Mouse (Mus musculus) cerebellum, adult 2 months (tissue): ENCODE data around the gene Lamtor1.

ENCODE experiments used
- CTCF ChIP-seq: fragments of 200-500 bp; IDR thresholded peaks from 2 replicates; pipeline ENCODE4 v1.5.1; 2011; ENCODE audit warnings: low read depth, mild to moderate bottlenecking, control low read depth, low read length, moderate library complexity, borderline replicate concordance; ENCODE audit not compliant: insufficient read depth
- POLR2A ChIP-seq: fragments of 200-500 bp; IDR thresholded peaks from 2 replicates; pipeline ENCODE4 v1.6.1; 2011; ENCODE audit warnings: low read length, control low read depth, borderline replicate concordance; ENCODE audit not compliant: insufficient read depth

GRCm38 (mm10) chr7:101955862-101956261, 50.2 kb downstream of the Lamtor1 start:
- TF ChIP-seq CTCF = no peak
- no peak for TF ChIP-seq POLR2A
